Mouse (Mus musculus): ENCODE measurements around the gene Dhrs4. TPM values are rescaled to one million over a fixed set of nuclear protein-coding genes. Genes with fewer than 3 reads are reported as not detected.

Gene Dhrs4
- polyA plus RNA-seq, 1 experiment = 51.8 TPM

- H3K4me1 ChIP-seq (ENCODE audit: control insufficient read depth, insufficient read depth, low read length) = peaks cover 5% of the 10 kb centered on the region
- H3K27ac ChIP-seq (ENCODE audit: insufficient read depth, low read length) = no peak overlapping the region
- TF ChIP-seq CTCF (IDR thresholded peaks at IDR 0.05; ENCODE audit: borderline replicate concordance, insufficient read depth, low read length) = no peak
- H3K4me3 ChIP-seq (ENCODE audit: insufficient read depth, low read length) = no peak overlapping the region
Measured at GRCm38 (mm10) chr14:55479629-55480028, 1.1 kb downstream of the Dhrs4 start.

- H3K4me1 ChIP-seq (ENCODE audit: control insufficient read depth, insufficient read depth, low read length) = no peaks in the 10 kb centered on the region
- no peak overlapping the region for H3K27ac ChIP-seq (ENCODE audit: insufficient read depth, low read length)
- H3K4me3 ChIP-seq (ENCODE audit: insufficient read depth, low read length) = no peak overlapping the region
- no peak for TF ChIP-seq POLR2A (IDR thresholded peaks at IDR 0.05; ENCODE audit: low read depth, low read length)
- no peak for TF ChIP-seq CTCF (IDR thresholded peaks at IDR 0.05; ENCODE audit: borderline replicate concordance, insufficient read depth, low read length)
Measured at GRCm38 (mm10) chr14:55484430-55485085, 6.0 kb downstream of the Dhrs4 start.

- no peak overlapping the region for H3K4me3 ChIP-seq (ENCODE audit: insufficient read depth, low read length)
- H3K27ac ChIP-seq (ENCODE audit: insufficient read depth, low read length) = no peak overlapping the region
- H3K4me1 ChIP-seq (ENCODE audit: control insufficient read depth, insufficient read depth, low read length) = no peaks in the 10 kb centered on the region
- no peak for TF ChIP-seq POLR2A (IDR thresholded peaks at IDR 0.05; ENCODE audit: low read depth, low read length)
- TF ChIP-seq CTCF (IDR thresholded peaks at IDR 0.05; ENCODE audit: borderline replicate concordance, insufficient read depth, low read length) = no peak
Measured at GRCm38 (mm10) chr14:55486836-55487235, 8.3 kb downstream of the Dhrs4 start.

GRCm38 (mm10) chr14:55490361-55491201 lies 12.0 kb downstream of the Dhrs4 start, which contains the start of gene Carmil3:
Gene Carmil3 (plus strand): TSS chr14:55490651.
- Histone ChIP-seq H3K4me3 (ENCODE audit: insufficient read depth, low read length) (peak within 1 kb of the TSS; percentile 55), H3K27ac (ENCODE audit: insufficient read depth, low read length) (no peak within 1 kb of the TSS), H3K4me1 (ENCODE audit: control insufficient read depth, insufficient read depth, low read length) (no peaks in the 10 kb centered on the region)
- TF ChIP-seq POLR2A (IDR thresholded peaks at IDR 0.05; ENCODE audit: low read depth, low read length) (no peak), CTCF (IDR thresholded peaks at IDR 0.05; ENCODE audit: borderline replicate concordance, insufficient read depth, low read length) (no peak)

- Histone ChIP-seq H3K4me3 (ENCODE audit: insufficient read depth, low read length) (peak overlapping the region; percentile 55), H3K27ac (ENCODE audit: insufficient read depth, low read length) (no peak overlapping the region), H3K4me1 (ENCODE audit: control insufficient read depth, insufficient read depth, low read length) (no peaks in the 10 kb centered on the region)
- no peak for TF ChIP-seq CTCF (IDR thresholded peaks at IDR 0.05; ENCODE audit: borderline replicate concordance, insufficient read depth, low read length)
- no peak for TF ChIP-seq POLR2A (IDR thresholded peaks at IDR 0.05; ENCODE audit: low read depth, low read length)
Measured at GRCm38 (mm10) chr14:55491291-55491833, 12.8 kb downstream of the Dhrs4 start.

- Histone ChIP-seq H3K4me1 (ENCODE audit: control insufficient read depth, insufficient read depth, low read length) (no peaks in the 10 kb centered on the region), H3K27ac (ENCODE audit: insufficient read depth, low read length) (no peak overlapping the region), H3K4me3 (ENCODE audit: insufficient read depth, low read length) (no peak overlapping the region)
- TF ChIP-seq POLR2A (IDR thresholded peaks at IDR 0.05; ENCODE audit: low read depth, low read length) (no peak), CTCF (IDR thresholded peaks at IDR 0.05; ENCODE audit: borderline replicate concordance, insufficient read depth, low read length) (no peak)
Measured at GRCm38 (mm10) chr14:55492103-55492502, 13.5 kb downstream of the Dhrs4 start.

- no peak overlapping the region for H3K27ac ChIP-seq (ENCODE audit: insufficient read depth, low read length)
- no peaks in the 10 kb centered on the region for H3K4me1 ChIP-seq (ENCODE audit: control insufficient read depth, insufficient read depth, low read length)
- H3K4me3 ChIP-seq (ENCODE audit: insufficient read depth, low read length) = no peak overlapping the region
- TF ChIP-seq POLR2A (IDR thresholded peaks at IDR 0.05; ENCODE audit: low read depth, low read length) (no peak), CTCF (IDR thresholded peaks at IDR 0.05; ENCODE audit: borderline replicate concordance, insufficient read depth, low read length) (no peak)
Measured at GRCm38 (mm10) chr14:55495509-55496240, 17.1 kb downstream of the Dhrs4 start.

GRCm38 (mm10) chr14:55496761-55497448 lies 18.3 kb downstream of the Dhrs4 start:
- Histone ChIP-seq H3K4me3 (ENCODE audit: insufficient read depth, low read length) (no peak overlapping the region), H3K27ac (ENCODE audit: insufficient read depth, low read length) (no peak overlapping the region), H3K4me1 (ENCODE audit: control insufficient read depth, insufficient read depth, low read length) (no peaks in the 10 kb centered on the region)
- TF ChIP-seq POLR2A (IDR thresholded peaks at IDR 0.05; ENCODE audit: low read depth, low read length) (no peak), CTCF (IDR thresholded peaks at IDR 0.05; ENCODE audit: borderline replicate concordance, insufficient read depth, low read length) (no peak)

GRCm38 (mm10) chr14:55497449-55497821 lies 18.9 kb downstream of the Dhrs4 start:
- H3K27ac ChIP-seq (ENCODE audit: insufficient read depth, low read length) = no peak overlapping the region
- no peak overlapping the region for H3K4me3 ChIP-seq (ENCODE audit: insufficient read depth, low read length)
- no peaks in the 10 kb centered on the region for H3K4me1 ChIP-seq (ENCODE audit: control insufficient read depth, insufficient read depth, low read length)
- TF ChIP-seq POLR2A (IDR thresholded peaks at IDR 0.05; ENCODE audit: low read depth, low read length) (no peak), CTCF (IDR thresholded peaks at IDR 0.05; ENCODE audit: borderline replicate concordance, insufficient read depth, low read length) (peak; percentile 92)

Measured in embryonic fibroblast, embryonic 13.5 days (primary cell).